Mouse (Mus musculus) T-cell, adult 2 months (primary cell): Measurements from ENCODE around the gene Tagln3.
A peak's percentile ranks its signal among the peaks of the same experiment; 100 is the strongest.

Experiments
- DNase-seq: peaks from one replicate; pipeline ENCODE4 v3.0.0; 2022; ENCODE audit warnings: low spot score

The Tagln3 gene

GRCm38 (mm10) chr16:45724061-45724741 is at the start of gene Tagln3:
Tagln3 (minus strand) TSS chr16:45724608.
- peak; percentile 10 for DNase-seq

GRCm38 (mm10) chr16:45770914-45771313 is 46.5 kb upstream of the Tagln3 start:
- DNase-seq, result no peak

GRCm38 (mm10) chr16:45767853-45768640 is 43.6 kb upstream of the Tagln3 start:
- no peak for DNase-seq

GRCm38 (mm10) chr16:45767434-45767833 is 43.0 kb upstream of the Tagln3 start:
- no peak for DNase-seq

- DNase-seq, result no peak
Measured at GRCm38 (mm10) chr16:45765801-45766494, 41.5 kb upstream of the Tagln3 start.

GRCm38 (mm10) chr16:45765102-45765501 is 40.7 kb upstream of the Tagln3 start:
- no peak for DNase-seq

GRCm38 (mm10) chr16:45762859-45763505 is 38.6 kb upstream of the Tagln3 start:
- no peak for DNase-seq

- DNase-seq, result no peak
Measured at GRCm38 (mm10) chr16:45761425-45761824, 37.0 kb upstream of the Tagln3 start.

GRCm38 (mm10) chr16:45758726-45759269 is 34.4 kb upstream of the Tagln3 start:
- no peak for DNase-seq

GRCm38 (mm10) chr16:45757421-45758078 is 33.1 kb upstream of the Tagln3 start:
- no peak for DNase-seq

- DNase-seq, result peak; percentile 55
Measured at GRCm38 (mm10) chr16:45756855-45757254, 32.4 kb upstream of the Tagln3 start.

GRCm38 (mm10) chr16:45743591-45744144 is 19.3 kb upstream of the Tagln3 start:
- DNase-seq, result no peak

- peak; percentile 92 for DNase-seq
Measured at GRCm38 (mm10) chr16:45742615-45743476, 18.4 kb upstream of the Tagln3 start, which contains the start of gene Abhd10. Abhd10 (minus strand) TSS chr16:45742955.

- DNase-seq, result no peak
Measured at GRCm38 (mm10) chr16:45737880-45738279, 13.5 kb upstream of the Tagln3 start.

GRCm38 (mm10) chr16:45736724-45737123 is 12.3 kb upstream of the Tagln3 start:
- no peak for DNase-seq

GRCm38 (mm10) chr16:45729163-45729562 is 4.8 kb upstream of the Tagln3 start:
- DNase-seq, result no peak

GRCm38 (mm10) chr16:45724742-45725102 is 314 bp upstream of the Tagln3 start:
- DNase-seq, result no peak

GRCm38 (mm10) chr16:45723172-45723901 is 1.1 kb downstream of the Tagln3 start:
- DNase-seq, result no peak

- DNase-seq, result no peak
Measured at GRCm38 (mm10) chr16:45722460-45722951, 1.9 kb downstream of the Tagln3 start.
